Mouse (Mus musculus): ENCODE results near the gene Gse1. TPM values are rescaled to one million over a fixed set of nuclear protein-coding genes. Genes with fewer than 3 reads are reported as not detected.

Gse1 gene
- total and polyA plus RNA-seq, 3 experiments, result 12.1 to 24.3 (median 21.0) TPM

GRCm38 (mm10) chr8:120485551-120486476, 257.6 kb downstream of the Gse1 start:
- no peak for TF ChIP-seq EP300 (IDR thresholded peaks at IDR 0.05; ENCODE audit: insufficient read depth, low read depth, low read length)
- no peak for TF ChIP-seq CTCF (IDR thresholded peaks at IDR 0.05)
- TF ChIP-seq POLR2A (IDR thresholded peaks at IDR 0.05; ENCODE audit: insufficient read depth, low read depth, low read length), result no peak
- 73% methylated on average over 21 of the region's 21 CpGs for WGBS
- Histone ChIP-seq H3K9ac (ENCODE audit: low read depth, low read length) (no peak overlapping the region), H3K79me2 (replicated peaks; ENCODE audit: control insufficient read depth, insufficient read depth, low read length) (no peaks in the 10 kb centered on the region), H3K27ac (no peak overlapping the region; the same call in 1 of the 2 replicates), H3K27me3 (ENCODE audit: control insufficient read depth, insufficient read depth, low read length) (no peaks in the 10 kb centered on the region), H3K36me3 (ENCODE audit: control insufficient read depth, insufficient read depth, low read length) (no peaks in the 10 kb centered on the region), H3K4me3 (no peak overlapping the region; the same call in 1 of the 2 replicates), H3K4me1 (ENCODE audit: control insufficient read depth, insufficient read depth, low read length) (peaks cover 16% of the 10 kb centered on the region)
- DNase-seq, result no peak
- intact Hi-C loops (cut with DNase I), result loop anchor here (5.0 kb wide), 2 partner anchors 69 to 299 kb away; no protein-coding TSS in a partner anchor

- Histone ChIP-seq H3K36me3 (ENCODE audit: control insufficient read depth, insufficient read depth, low read length) (no peaks in the 10 kb centered on the region), H3K4me3 (peak overlapping the region; percentile 70), H3K27me3 (ENCODE audit: control insufficient read depth, insufficient read depth, low read length) (no peaks in the 10 kb centered on the region), H3K79me2 (replicated peaks; ENCODE audit: control insufficient read depth, insufficient read depth, low read length) (0 out of 2 replicates have a peak, but pooled peaks cover 1% of the 10 kb centered on the region), H3K4me1 (ENCODE audit: control insufficient read depth, insufficient read depth, low read length) (peaks cover 19% of the 10 kb centered on the region), H3K27ac (peak overlapping the region; percentile 86), H3K9ac (ENCODE audit: low read depth, low read length) (peak overlapping the region; percentile 88)
- DNase-seq, result peak; percentile 70 to 81
- intact Hi-C loops (cut with DNase I), result loop anchor here (5.0 kb wide), 2 partner anchors 69 to 299 kb away; no protein-coding TSS in a partner anchor
- 28% methylated on average over 50 of the region's 50 CpGs for WGBS
- TF ChIP-seq EP300 (IDR thresholded peaks at IDR 0.05; ENCODE audit: insufficient read depth, low read depth, low read length) (0 out of 2 replicates have a peak, but pooled peaks have one; percentile 29), POLR2A (IDR thresholded peaks at IDR 0.05; ENCODE audit: insufficient read depth, low read depth, low read length) (peak; percentile 67), CTCF (IDR thresholded peaks at IDR 0.05) (no peak)
Observed at GRCm38 (mm10) chr8:120486477-120487376, 258.5 kb downstream of the Gse1 start.

- peak overlapping the region; percentile 86 for H3K27ac ChIP-seq
- H3K9ac ChIP-seq (ENCODE audit: low read depth, low read length), result peak overlapping the region; percentile 88
- TF ChIP-seq EP300 (IDR thresholded peaks at IDR 0.05; ENCODE audit: insufficient read depth, low read depth, low read length), result no peak
- TF ChIP-seq POLR2A (IDR thresholded peaks at IDR 0.05; ENCODE audit: insufficient read depth, low read depth, low read length), result no peak
- 0 out of 2 replicates have a peak, but pooled peaks have one; percentile 6 for TF ChIP-seq CTCF (IDR thresholded peaks at IDR 0.05)
- 0 out of 2 replicates have a peak, but pooled peaks cover 1% of the 10 kb centered on the region for H3K79me2 ChIP-seq (replicated peaks; ENCODE audit: control insufficient read depth, insufficient read depth, low read length)
- 0% methylated on average over 23 of the region's 34 CpGs for WGBS
- peaks cover 19% of the 10 kb centered on the region for H3K4me1 ChIP-seq (ENCODE audit: control insufficient read depth, insufficient read depth, low read length)
- DNase-seq, result peak in 1 of 2 experiments; percentile 84
- no peaks in the 10 kb centered on the region for H3K27me3 ChIP-seq (ENCODE audit: control insufficient read depth, insufficient read depth, low read length)
- peak overlapping the region; percentile 70 for H3K4me3 ChIP-seq
- intact Hi-C loops (cut with DNase I), result loop anchor here (5.0 kb wide), 2 partner anchors 70 to 300 kb away; no protein-coding TSS in a partner anchor
- no peaks in the 10 kb centered on the region for H3K36me3 ChIP-seq (ENCODE audit: control insufficient read depth, insufficient read depth, low read length)
Observed at GRCm38 (mm10) chr8:120487377-120487728, 259.1 kb downstream of the Gse1 start.

GRCm38 (mm10) chr8:120487729-120488510, 259.7 kb downstream of the Gse1 start:
- peak; percentile 82 to 85 for DNase-seq
- intact Hi-C loops (cut with DNase I), result loop anchor here (1.0 to 5.0 kb wide), 4 partner anchors 13 to 301 kb away; no protein-coding TSS in a partner anchor

More at GRCm38 (mm10) chr8:120487729-120488510, 259.7 kb downstream of the Gse1 start:
- H3K4me3 ChIP-seq, result peak overlapping the region; percentile 70
- H3K36me3 ChIP-seq (ENCODE audit: control insufficient read depth, insufficient read depth, low read length), result no peaks in the 10 kb centered on the region
- peak overlapping the region; percentile 88 for H3K9ac ChIP-seq (ENCODE audit: low read depth, low read length)
- 0 out of 2 replicates have a peak, but pooled peaks cover 1% of the 10 kb centered on the region for H3K79me2 ChIP-seq (replicated peaks; ENCODE audit: control insufficient read depth, insufficient read depth, low read length)
- H3K27ac ChIP-seq, result peak overlapping the region; percentile 86
- under 1% methylated on average over 50 of the region's 55 CpGs for WGBS
- TF ChIP-seq CTCF (IDR thresholded peaks at IDR 0.05) (no peak), POLR2A (IDR thresholded peaks at IDR 0.05; ENCODE audit: insufficient read depth, low read depth, low read length) (peak; percentile 43; the same call in 1 of the 2 replicates)
- H3K27me3 ChIP-seq (ENCODE audit: control insufficient read depth, insufficient read depth, low read length), result no peaks in the 10 kb centered on the region
- peaks cover 20% of the 10 kb centered on the region for H3K4me1 ChIP-seq (ENCODE audit: control insufficient read depth, insufficient read depth, low read length)

Data from heart, adult 2 months (tissue).